Comparison of ENCODE assay signal across 10 mouse cellular contexts in the genomic region with DNA sequence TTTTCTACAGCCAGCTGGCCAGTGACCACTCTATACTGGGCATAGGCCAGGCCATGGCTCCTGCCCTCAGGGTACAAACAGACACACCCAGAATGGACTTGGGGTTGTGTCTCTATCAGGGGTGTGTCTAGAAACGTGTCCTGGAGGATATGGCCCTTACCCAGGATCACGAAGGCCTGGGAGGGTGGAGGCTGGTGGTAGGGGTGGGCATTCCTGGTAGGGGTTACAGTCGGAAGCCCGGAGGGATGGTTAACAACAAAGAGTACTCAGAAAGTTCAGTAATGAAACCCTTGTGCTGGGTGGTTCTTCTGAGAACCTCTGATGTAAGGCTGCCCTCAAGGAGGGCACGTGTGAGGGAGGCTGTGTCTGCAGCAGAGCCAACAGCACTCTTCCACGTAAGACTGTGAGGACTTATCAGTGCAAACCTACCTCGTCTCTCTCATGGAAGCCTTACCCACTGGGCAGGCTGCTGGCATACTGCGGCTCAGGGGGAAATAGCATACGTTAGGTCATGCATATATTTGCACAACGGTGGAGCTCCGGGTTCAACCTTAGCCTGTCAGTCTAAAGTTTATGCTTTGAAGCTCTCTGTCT. TPM values are rescaled to one million over a fixed set of nuclear protein-coding genes. Genes with fewer than 3 reads are reported as not detected.
DNase-seq lines count a peak whose midpoint lies in the region; ATAC-seq and TF ChIP-seq lines count a peak whose summit lies in the region.
"Had no signal": no experiment of that assay in that cellular context is flagged by ENCODE, and none has a peak within 500 bp of the region (broad histone marks: within the 10 kb centered on the region; RNA-seq: fewer than 3 reads in every experiment).

No protein-coding gene starts in this region.

- TF ChIP-seq POLR2A in kidney, adult 2 months (IDR thresholded peaks at IDR 0.05; ENCODE audit: low read depth, low read length) = no peak

- intact Hi-C loops in gastrocnemius, postnatal 36 days (cut with DNase I) = no loop called here

- DNase-seq in kidney, adult 2 months = peak; percentile 24
- no peak for DNase-seq in kidney, postnatal 36 days
- DNase-seq in neural tube, embryonic 10.5 days (ENCODE audit: extremely low spot score, low spot score) = no peak
- DNase-seq in liver, embryonic 14.5 days (ENCODE audit: low read depth in 3 of 3, low spot score in 3 of 3) = no peak
- DNase-seq in thymus, postnatal 36 days = no peak
- DNase-seq in gastrocnemius, postnatal 36 days = no peak
- DNase-seq in ovary, adult 18-20 months (ENCODE audit: low spot score) = no peak
- DNase-seq: right cerebral cortex, adult 18-20 months had no signal

- H3K27me3 ChIP-seq in kidney, adult 2 months (replicated peaks; ENCODE audit: control insufficient read depth, insufficient read depth, low read length) = no peaks in the 10 kb centered on the region
- H3K27me3 ChIP-seq in neural tube, embryonic 13.5 days = no peaks in the 10 kb centered on the region
- H3K27me3 ChIP-seq in liver, embryonic 14.5 days (ENCODE audit: control insufficient read depth, insufficient read depth, low read length) = peaks cover 17% of the 10 kb centered on the region

- no peak for TF ChIP-seq EP300 in liver, embryonic 14.5 days (IDR thresholded peaks at IDR 0.05; ENCODE audit: low read depth)

- no peak for TF ChIP-seq CTCF in kidney, adult 2 months (conservative IDR thresholded peaks at IDR 0.05; ENCODE audit: insufficient read depth, insufficient read length, low read depth, low read length)
- no peak for TF ChIP-seq CTCF in liver, embryonic 14.5 days (IDR thresholded peaks at IDR 0.05; ENCODE audit: low read depth)

- no peak overlapping the region for H3K4me3 ChIP-seq in kidney, adult 2 months (ENCODE audit: insufficient read depth, low read depth, low read length)
- H3K4me3 ChIP-seq in neural tube, embryonic 13.5 days = no peak overlapping the region
- H3K4me3 ChIP-seq in liver, embryonic 14.5 days (ENCODE audit: insufficient read depth in 1 of 2, low read depth in 2 of 2, low read length in 2 of 2) = no peak overlapping the region

- peaks cover 30% of the 10 kb centered on the region for H3K4me1 ChIP-seq in kidney, adult 2 months (ENCODE audit: control insufficient read depth, insufficient read depth, low read length)
- peaks cover 61% of the 10 kb centered on the region for H3K4me1 ChIP-seq in neural tube, embryonic 13.5 days (replicated peaks)
- H3K4me1 ChIP-seq in liver, embryonic 14.5 days (replicated peaks; ENCODE audit: control insufficient read depth in 2 of 2, insufficient read depth in 2 of 2, low read length in 1 of 2) = peaks cover 0 to 5% of the 10 kb centered on the region in 2 experiments; a peak in 1 of 4 replicates

- H3K27ac ChIP-seq in kidney, adult 2 months (ENCODE audit: insufficient read depth, low read depth, low read length) = peak overlapping the region; percentile 76
- H3K27ac ChIP-seq in neural tube, embryonic 13.5 days (replicated peaks) = peak overlapping the region; percentile 94
- H3K27ac ChIP-seq in liver, embryonic 14.5 days = no peak overlapping the region

- no peak overlapping the region for H3K4me2 ChIP-seq in neural tube, embryonic 13.5 days
- no peak overlapping the region for H3K4me2 ChIP-seq in liver, embryonic 14.5 days (ENCODE audit: low read depth)

- H3K9me3 ChIP-seq in neural tube, embryonic 13.5 days = no peaks in the 10 kb centered on the region
- H3K9me3 ChIP-seq in liver, embryonic 14.5 days (ENCODE audit: control insufficient read depth, low read length) = no peaks in the 10 kb centered on the region

- 43% methylated on average over 11 of the region's 11 CpGs for WGBS in kidney, adult 2 months
- WGBS in neural tube, embryonic 13.5 days = 59% methylated on average over 11 of the region's 11 CpGs
- 47% methylated on average over 11 of the region's 11 CpGs for WGBS in liver, embryonic 14.5 days (ENCODE audit: insufficient replicate concordance)

- no peak overlapping the region for H3K9ac ChIP-seq in neural tube, embryonic 13.5 days
- H3K9ac ChIP-seq in liver, embryonic 14.5 days (replicated peaks) = no peak overlapping the region

- no peaks in the 10 kb centered on the region for H3K36me3 ChIP-seq in kidney, adult 2 months (ENCODE audit: control insufficient read depth, insufficient read depth, low read length)
- H3K36me3 ChIP-seq in neural tube, embryonic 13.5 days = no peaks in the 10 kb centered on the region
- no peaks in the 10 kb centered on the region for H3K36me3 ChIP-seq in liver, embryonic 14.5 days (replicated peaks; ENCODE audit: control insufficient read depth, insufficient read depth, low read depth)

- ATAC-seq in neural tube, embryonic 13.5 days (ENCODE audit: low read depth) = no peak
- ATAC-seq in liver, embryonic 14.5 days (ENCODE audit: insufficient read depth) = peak; percentile 22; the same call in 1 of the 2 replicates
- ATAC-seq: forebrain, embryonic 14.5 days had no signal

RNA-seq across cellular contexts. Expression of a gene that starts 3.9 kb away (rescaled TPM):
- 31.8 and 33.9 TPM in 2 replicates for polyA plus RNA-seq in kidney, adult 2 months (2012; rRNA removed)
- 32.0 and 32.5 TPM in 2 replicates for polyA plus RNA-seq in neural tube, embryonic 13.5 days (2015; fragmentation: Nextera tagmentation; extraction: Ambion mirVana)
- polyA plus RNA-seq in liver, embryonic 14.5 days (2012; rRNA removed) = 2.3 and 2.4 TPM in 2 replicates
- polyA plus RNA-seq in liver, embryonic 14.5 days (2014; fragmentation: Nextera tagmentation; extraction: Ambion mirVana) = 0.90 and 1.2 TPM in 2 replicates
- 1 to 10 TPM; 2.9 to 3.5 TPM for total RNA-seq in gastrocnemius, postnatal 36 days (2021)

RNA-seq across cellular contexts. Expression of a gene that starts 54.8 kb away (rescaled TPM):
- 70.0 and 75.9 TPM in 2 replicates for polyA plus RNA-seq in kidney, adult 2 months (2012; rRNA removed)
- polyA plus RNA-seq in neural tube, embryonic 13.5 days (2015; fragmentation: Nextera tagmentation; extraction: Ambion mirVana) = 77.6 and 89.9 TPM in 2 replicates
- 13.4 and 14.6 TPM in 2 replicates for polyA plus RNA-seq in liver, embryonic 14.5 days (2012; rRNA removed)
- polyA plus RNA-seq in liver, embryonic 14.5 days (2014; fragmentation: Nextera tagmentation; extraction: Ambion mirVana) = 9.1 and 10.1 TPM in 2 replicates
- total RNA-seq in gastrocnemius, postnatal 36 days (2021) = 10 to 100 TPM; 15.3 to 15.6 TPM
